Mouse (Mus musculus): ENCODE results near the gene Olfr9. TPM values are rescaled to one million over a fixed set of nuclear protein-coding genes. Genes with fewer than 3 reads are reported as not detected.
"Not testable (repeated sequence)": the region's sequence is repeated elsewhere in the genome, so short reads cannot be mapped to it uniquely, and the experiment has no call there.

The Olfr9 gene
- polyA plus RNA-seq (2014; fragmentation: Nextera tagmentation; extraction: Ambion mirVana): not detected in 2 replicates

DNA sequence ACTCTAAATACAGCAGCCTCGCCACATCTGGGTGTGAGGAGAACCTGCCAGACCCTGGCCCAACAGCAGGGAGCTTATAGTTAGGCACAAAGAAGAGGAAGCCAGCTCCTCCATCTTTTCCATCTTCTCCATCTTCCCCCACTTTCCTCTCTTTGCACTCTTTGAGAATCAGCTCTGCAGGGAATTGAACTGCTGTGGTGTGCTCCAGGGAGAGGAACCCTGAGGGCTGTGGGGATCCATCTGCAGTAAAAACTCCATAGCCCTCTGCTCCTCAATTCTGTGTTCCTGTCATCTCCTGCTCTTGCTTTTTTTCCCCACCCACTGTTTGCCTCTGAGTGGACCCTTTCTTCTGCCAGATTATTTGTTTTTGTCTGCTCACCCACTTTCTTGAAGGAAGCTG lies at the start of gene Olfr9:
Gene Olfr9, plus strand, starts transcription at position 301 of the 400 bp plus-strand sequence.
- not testable (repeated sequence) for H3K9ac ChIP-seq (replicated peaks; ENCODE audit: low read length); H3K4me3 ChIP-seq (replicated peaks; ENCODE audit: low read depth, low read length); H3K4me1 ChIP-seq (ENCODE audit: control insufficient read depth, insufficient read depth, low read length); ATAC-seq (ENCODE audit: low FRiP score, low TSS enrichment); H3K27me3 ChIP-seq (ENCODE audit: control insufficient read depth, insufficient read depth, low read length); H3K36me3 ChIP-seq (ENCODE audit: control insufficient read depth, insufficient read depth, low read length); DNase-seq; H3K9me3 ChIP-seq (ENCODE audit: control insufficient read depth, low read length); H3K4me2 ChIP-seq (ENCODE audit: low read length); H3K27ac ChIP-seq (replicated peaks; ENCODE audit: low read depth, low read length)
- 60% methylated on average over 1 of the region's 1 CpGs for WGBS

DNA sequence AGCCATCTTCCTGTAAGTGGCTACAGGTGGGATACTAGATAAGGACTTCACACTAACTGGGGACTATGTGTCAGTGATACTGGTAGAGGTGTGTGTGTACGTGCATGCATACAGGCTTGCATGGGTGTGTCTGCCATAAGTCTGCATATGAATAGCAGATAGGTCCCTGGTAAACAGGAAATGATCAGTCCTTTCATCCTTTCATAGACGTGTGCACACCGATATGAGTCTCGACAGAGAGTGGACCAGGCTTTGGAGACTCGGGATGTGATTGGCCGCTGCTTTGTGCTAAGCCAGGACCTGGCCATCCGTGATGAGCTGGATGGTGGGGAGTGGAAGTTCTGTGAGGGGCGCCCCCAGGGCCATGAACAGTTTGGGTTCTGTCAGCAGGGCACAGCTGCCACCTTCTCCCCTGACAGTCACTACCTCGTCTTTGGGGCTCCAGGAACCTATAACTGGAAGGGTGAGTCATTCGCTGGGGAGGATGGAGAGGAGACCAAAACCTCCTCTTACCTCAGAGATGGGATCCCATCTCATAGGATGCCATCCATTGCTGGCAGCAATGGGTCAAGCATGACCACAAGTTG lies 48.7 kb upstream of the Olfr9 start:
- Histone ChIP-seq H3K9me3 (ENCODE audit: control insufficient read depth, low read length) (no peaks in the 10 kb centered on the region), H3K27ac (replicated peaks; ENCODE audit: low read depth, low read length) (no peak overlapping the region), H3K4me2 (ENCODE audit: low read length) (no peak overlapping the region), H3K9ac (replicated peaks; ENCODE audit: low read length) (no peak overlapping the region), H3K36me3 (ENCODE audit: control insufficient read depth, insufficient read depth, low read length) (no peaks in the 10 kb centered on the region), H3K4me1 (ENCODE audit: control insufficient read depth, insufficient read depth, low read length) (no peaks in the 10 kb centered on the region), H3K4me3 (replicated peaks; ENCODE audit: low read depth, low read length) (no peak overlapping the region), H3K27me3 (ENCODE audit: control insufficient read depth, insufficient read depth, low read length) (0 out of 2 replicates have a peak, but pooled peaks cover 4% of the 10 kb centered on the region)
- no peak for DNase-seq
- WGBS: 82% methylated on average over 10 of the region's 10 CpGs
- no peak for ATAC-seq (ENCODE audit: low FRiP score, low TSS enrichment)

DNA sequence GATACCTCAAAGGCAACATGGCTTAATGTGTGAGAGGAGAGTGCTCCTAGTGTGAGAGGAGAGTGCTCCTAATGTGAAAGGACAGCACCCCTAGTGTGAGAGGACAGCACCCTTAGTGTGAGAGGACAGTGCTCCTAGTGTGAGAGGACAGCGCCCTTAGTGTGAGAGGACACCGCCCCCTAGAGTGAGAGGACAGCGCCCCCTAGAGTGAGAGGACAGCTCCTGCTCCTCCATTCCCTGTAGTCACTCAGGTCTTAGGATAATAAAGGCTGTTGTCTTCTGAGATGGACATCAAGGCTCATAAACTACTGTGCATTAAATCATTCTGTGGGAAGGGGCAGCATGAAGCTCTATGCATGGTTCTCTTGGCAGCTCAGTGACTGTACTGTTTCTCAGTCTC lies 43.6 kb upstream of the Olfr9 start:
- 22% methylated on average over 3 of the region's 3 CpGs for WGBS
- Histone ChIP-seq H3K9ac (replicated peaks; ENCODE audit: low read length) (no peak overlapping the region), H3K4me2 (ENCODE audit: low read length) (no peak overlapping the region), H3K9me3 (ENCODE audit: control insufficient read depth, low read length) (no peaks in the 10 kb centered on the region), H3K4me3 (replicated peaks; ENCODE audit: low read depth, low read length) (no peak overlapping the region), H3K4me1 (ENCODE audit: control insufficient read depth, insufficient read depth, low read length) (no peaks in the 10 kb centered on the region), H3K36me3 (ENCODE audit: control insufficient read depth, insufficient read depth, low read length) (no peaks in the 10 kb centered on the region), H3K27me3 (ENCODE audit: control insufficient read depth, insufficient read depth, low read length) (no peaks in the 10 kb centered on the region), H3K27ac (replicated peaks; ENCODE audit: low read depth, low read length) (no peak overlapping the region)
- DNase-seq: peak; percentile 15
- no peak for ATAC-seq (ENCODE audit: low FRiP score, low TSS enrichment)

DNA sequence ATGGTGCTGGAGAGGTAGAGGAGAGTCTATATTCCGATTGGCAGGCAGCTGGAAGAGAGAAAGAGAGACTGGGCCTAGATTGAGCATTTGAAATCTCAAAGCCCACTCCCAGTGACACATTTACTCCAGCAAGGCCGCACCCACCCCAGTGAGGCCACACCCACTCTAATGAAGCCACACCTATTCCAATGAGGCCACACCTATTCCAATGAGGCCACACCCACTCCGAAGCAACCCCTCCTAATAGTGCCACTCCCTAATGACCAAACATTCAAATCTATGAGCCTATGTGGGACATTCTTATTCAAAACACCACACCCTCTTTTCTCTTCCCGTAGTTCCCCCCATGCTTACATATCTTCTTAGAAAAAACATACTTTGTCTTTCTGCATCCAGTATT lies 41.7 kb upstream of the Olfr9 start:
- H3K36me3 ChIP-seq (ENCODE audit: control insufficient read depth, insufficient read depth, low read length): no peaks in the 10 kb centered on the region
- H3K9ac ChIP-seq (replicated peaks; ENCODE audit: low read length): no peak overlapping the region
- DNase-seq: no peak
- no peaks in the 10 kb centered on the region for H3K9me3 ChIP-seq (ENCODE audit: control insufficient read depth, low read length)
- H3K27ac ChIP-seq (replicated peaks; ENCODE audit: low read depth, low read length): no peak overlapping the region
- WGBS: 84% methylated on average over 4 of the region's 4 CpGs
- no peak overlapping the region for H3K4me3 ChIP-seq (replicated peaks; ENCODE audit: low read depth, low read length)
- ATAC-seq (ENCODE audit: low FRiP score, low TSS enrichment): no peak
- H3K4me2 ChIP-seq (ENCODE audit: low read length): no peak overlapping the region
- H3K27me3 ChIP-seq (ENCODE audit: control insufficient read depth, insufficient read depth, low read length): no peaks in the 10 kb centered on the region
- H3K4me1 ChIP-seq (ENCODE audit: control insufficient read depth, insufficient read depth, low read length): no peaks in the 10 kb centered on the region

DNA sequence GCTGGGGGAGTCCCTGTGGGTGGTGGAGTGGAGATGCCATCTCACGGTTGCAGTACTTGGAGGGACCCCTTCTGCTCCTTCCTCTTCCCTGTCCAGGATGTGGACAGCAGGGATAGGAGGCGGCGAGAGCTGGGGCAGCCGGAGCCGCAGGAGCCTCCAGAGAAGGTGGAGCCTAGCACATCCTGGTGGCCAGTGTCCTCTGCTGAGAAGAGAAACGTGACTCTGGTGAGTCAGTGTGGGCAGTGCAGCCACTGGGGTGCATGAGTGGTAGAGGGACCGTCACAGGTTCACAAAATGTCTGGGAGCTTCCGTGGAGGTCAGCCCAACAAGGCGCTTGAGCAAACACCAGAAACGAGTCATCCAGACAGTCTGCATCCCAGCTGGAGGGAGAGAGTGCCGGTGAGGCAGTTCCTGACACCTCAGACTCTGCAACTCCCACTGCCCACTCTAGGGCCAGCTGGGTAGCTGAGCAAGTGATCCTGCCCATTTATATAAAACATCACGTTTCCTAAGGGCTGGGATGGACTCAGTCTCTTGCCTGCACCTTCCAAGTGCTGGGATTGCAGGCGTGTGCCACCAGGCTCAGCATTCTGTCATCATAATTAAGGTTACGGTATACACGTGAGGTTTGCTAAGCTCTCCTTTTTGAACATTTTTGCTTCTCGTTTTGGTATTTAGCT lies 38.9 kb upstream of the Olfr9 start:
- no peaks in the 10 kb centered on the region for H3K4me1 ChIP-seq (ENCODE audit: control insufficient read depth, insufficient read depth, low read length)
- no peak overlapping the region for H3K9ac ChIP-seq (replicated peaks; ENCODE audit: low read length)
- DNase-seq (no peak), ATAC-seq (ENCODE audit: low FRiP score, low TSS enrichment) (no peak)
- H3K36me3 ChIP-seq (ENCODE audit: control insufficient read depth, insufficient read depth, low read length): no peaks in the 10 kb centered on the region
- no peak overlapping the region for H3K27ac ChIP-seq (replicated peaks; ENCODE audit: low read depth, low read length)
- no peak overlapping the region for H3K4me2 ChIP-seq (ENCODE audit: low read length)
- H3K27me3 ChIP-seq (ENCODE audit: control insufficient read depth, insufficient read depth, low read length): no peaks in the 10 kb centered on the region
- no peak overlapping the region for H3K4me3 ChIP-seq (replicated peaks; ENCODE audit: low read depth, low read length)
- no peaks in the 10 kb centered on the region for H3K9me3 ChIP-seq (ENCODE audit: control insufficient read depth, low read length)
- WGBS: 74% methylated on average over 16 of the region's 16 CpGs

DNA sequence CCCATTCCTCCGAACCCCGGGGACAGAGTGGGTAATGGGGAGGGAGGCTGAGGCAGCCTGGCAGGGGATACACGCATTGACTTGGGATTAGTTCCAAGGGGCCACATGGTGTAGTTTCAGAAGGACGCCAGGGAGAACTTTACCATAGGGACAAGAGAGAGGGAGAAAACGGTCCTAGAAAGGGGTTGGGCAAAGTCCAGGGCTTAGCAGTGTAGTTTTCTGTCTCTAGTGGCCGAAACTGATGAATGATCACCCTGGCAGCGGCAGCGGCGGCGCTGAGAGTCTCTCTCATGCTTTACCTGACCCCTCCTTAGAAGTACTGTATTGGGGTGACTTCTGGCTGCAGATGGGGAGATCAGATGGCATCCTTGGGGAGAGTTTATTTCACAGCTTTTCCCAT lies 30.9 kb upstream of the Olfr9 start:
- no peak for DNase-seq
- 78% methylated on average over 10 of the region's 10 CpGs for WGBS
- Histone ChIP-seq H3K9ac (replicated peaks; ENCODE audit: low read length) (no peak overlapping the region), H3K36me3 (ENCODE audit: control insufficient read depth, insufficient read depth, low read length) (no peaks in the 10 kb centered on the region), H3K4me3 (replicated peaks; ENCODE audit: low read depth, low read length) (no peak overlapping the region), H3K27me3 (ENCODE audit: control insufficient read depth, insufficient read depth, low read length) (no peaks in the 10 kb centered on the region), H3K27ac (replicated peaks; ENCODE audit: low read depth, low read length) (no peak overlapping the region), H3K4me1 (ENCODE audit: control insufficient read depth, insufficient read depth, low read length) (no peaks in the 10 kb centered on the region), H3K4me2 (ENCODE audit: low read length) (no peak overlapping the region), H3K9me3 (ENCODE audit: control insufficient read depth, low read length) (no peaks in the 10 kb centered on the region)
- ATAC-seq (ENCODE audit: low FRiP score, low TSS enrichment): no peak

DNA sequence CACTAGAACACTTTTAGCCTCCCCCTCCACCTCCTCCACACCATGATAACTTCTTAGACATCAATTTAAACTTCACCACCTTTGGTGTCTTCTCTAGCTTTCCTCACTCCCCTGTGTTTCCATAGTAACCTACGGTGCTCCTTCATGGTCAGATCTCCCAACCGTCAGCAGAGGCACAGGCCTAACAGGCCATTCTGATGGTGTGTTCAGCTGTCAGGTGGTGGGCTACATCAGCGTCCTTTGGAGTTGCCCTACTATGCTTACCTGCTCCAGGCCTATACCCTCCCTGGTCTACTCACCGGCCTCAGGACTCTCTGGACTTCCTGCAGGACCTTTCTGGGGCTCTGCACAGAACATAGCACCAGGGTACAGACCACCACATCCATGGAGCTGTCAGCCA lies 29.1 kb upstream of the Olfr9 start:
- no peak for DNase-seq
- no peaks in the 10 kb centered on the region for H3K9me3 ChIP-seq (ENCODE audit: control insufficient read depth, low read length)
- no peaks in the 10 kb centered on the region for H3K36me3 ChIP-seq (ENCODE audit: control insufficient read depth, insufficient read depth, low read length)
- H3K27me3 ChIP-seq (ENCODE audit: control insufficient read depth, insufficient read depth, low read length): no peaks in the 10 kb centered on the region
- H3K4me2 ChIP-seq (ENCODE audit: low read length): no peak overlapping the region
- H3K27ac ChIP-seq (replicated peaks; ENCODE audit: low read depth, low read length): no peak overlapping the region
- no peak for ATAC-seq (ENCODE audit: low FRiP score, low TSS enrichment)
- H3K4me3 ChIP-seq (replicated peaks; ENCODE audit: low read depth, low read length): no peak overlapping the region
- no peaks in the 10 kb centered on the region for H3K4me1 ChIP-seq (ENCODE audit: control insufficient read depth, insufficient read depth, low read length)
- H3K9ac ChIP-seq (replicated peaks; ENCODE audit: low read length): no peak overlapping the region
- WGBS: 67% methylated on average over 4 of the region's 4 CpGs

DNA sequence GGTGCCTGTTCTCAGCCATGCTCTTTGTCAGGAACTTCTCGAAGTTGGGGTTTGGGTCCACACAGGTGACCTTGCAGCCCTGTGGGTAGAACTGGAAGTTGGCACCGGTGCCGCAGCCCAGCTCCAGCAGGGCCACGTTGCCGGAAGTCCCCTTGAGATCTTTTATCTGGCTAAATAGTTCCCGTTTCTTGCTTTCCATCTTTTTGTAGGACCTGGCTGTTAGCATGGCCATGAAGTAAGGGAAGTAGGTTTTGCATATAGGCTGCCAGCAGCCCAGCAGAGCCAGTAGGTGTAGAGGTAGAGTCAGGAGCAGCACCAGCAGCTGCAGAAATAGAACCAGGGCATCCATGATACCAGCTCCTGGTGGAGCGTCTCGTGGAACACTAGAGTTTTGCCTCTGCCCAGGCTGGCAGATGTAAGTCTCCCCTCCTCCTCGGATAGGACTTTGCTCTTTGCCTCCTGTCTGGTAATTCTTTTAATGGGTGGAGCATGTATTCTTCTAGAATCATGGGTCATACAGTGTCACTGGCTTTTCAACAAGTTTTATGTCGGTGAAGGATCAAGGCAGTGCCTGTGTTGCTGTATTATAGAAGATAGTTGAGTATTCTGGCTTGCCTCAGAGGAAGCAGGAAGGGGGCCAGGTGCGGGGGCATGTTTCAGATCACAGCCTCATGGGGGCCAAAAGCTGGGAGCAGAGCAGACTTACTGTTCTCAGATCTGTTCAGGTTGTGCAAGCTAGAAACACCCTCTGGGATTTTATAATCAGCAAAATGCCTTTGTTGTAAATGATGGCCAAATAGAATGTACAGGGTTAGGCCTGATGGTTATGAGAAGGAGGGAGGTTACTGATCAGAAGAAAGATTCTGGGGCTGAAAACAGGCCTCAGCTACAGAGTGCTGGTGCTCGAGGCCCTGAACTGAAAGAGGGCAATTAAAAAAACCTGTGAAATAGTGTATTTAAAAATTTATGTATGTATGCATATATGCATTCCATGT lies 28.3 kb upstream of the Olfr9 start, which contains the start of gene Mettl7b:
Gene Mettl7b, minus strand, starts transcription at position 399 of the 995 bp plus-strand sequence.
- Histone ChIP-seq H3K4me2 (ENCODE audit: low read length) (no peak within 1 kb of the TSS), H3K36me3 (ENCODE audit: control insufficient read depth, insufficient read depth, low read length) (no peaks in the 10 kb centered on the region), H3K9ac (replicated peaks; ENCODE audit: low read length) (no peak within 1 kb of the TSS), H3K4me3 (replicated peaks; ENCODE audit: low read depth, low read length) (no peak within 1 kb of the TSS), H3K4me1 (ENCODE audit: control insufficient read depth, insufficient read depth, low read length) (no peaks in the 10 kb centered on the region), H3K27ac (replicated peaks; ENCODE audit: low read depth, low read length) (no peak within 1 kb of the TSS), H3K27me3 (ENCODE audit: control insufficient read depth, insufficient read depth, low read length) (no peaks in the 10 kb centered on the region), H3K9me3 (ENCODE audit: control insufficient read depth, low read length) (no peaks in the 10 kb centered on the region)
- WGBS: 88% methylated on average over 12 of the region's 12 CpGs
- DNase-seq (no peak), ATAC-seq (ENCODE audit: low FRiP score, low TSS enrichment) (no peak)

Data from midbrain, embryonic 14.5 days (tissue).